Mouse (Mus musculus) ES-Bruce4 (cell line): ENCODE results near the gene Adam33.

Experiments used
- CTCF ChIP-seq: IDR thresholded peaks from one replicate; pipeline ENCODE4 v1.8.1; 2011; ENCODE audit warnings: low read depth, low read length
- POLR2A ChIP-seq: IDR thresholded peaks from one replicate; pipeline ENCODE4 v1.8.1; 2011; ENCODE audit warnings: low read length; ENCODE audit not compliant: insufficient read depth

DNA sequence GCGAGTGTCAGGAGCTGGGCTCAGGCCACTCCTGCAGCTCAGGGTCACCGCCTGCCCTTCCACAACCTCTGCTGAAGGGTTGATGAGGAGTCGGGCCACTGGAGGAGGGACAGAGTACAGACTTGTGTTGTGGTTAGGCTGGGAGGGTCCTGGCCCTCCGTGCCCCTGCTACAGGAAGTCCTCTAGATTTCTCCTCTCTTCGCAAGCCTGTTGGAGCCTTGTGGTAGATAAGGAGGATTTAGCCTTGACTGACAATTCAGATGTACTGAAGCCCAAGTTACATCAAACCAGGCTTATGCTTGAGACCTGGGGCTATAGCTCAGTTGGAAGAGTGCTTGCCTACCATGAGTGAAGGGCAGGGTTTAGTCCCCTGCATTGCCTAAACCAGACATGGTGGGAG, 16.9 kb upstream of the Adam33 start:
- no peak for TF ChIP-seq CTCF
- TF ChIP-seq POLR2A: no peak
